Mouse (Mus musculus) liver, embryonic 14.5 days (tissue): ENCODE results near the gene Npm1.

Experiments used
- CTCF ChIP-seq: IDR thresholded peaks from 2 replicates; pipeline ENCODE4 v1.5.1; 2016; ENCODE audit warnings: antibody characterized with exemption, low read depth, control low read depth
- EP300 ChIP-seq: IDR thresholded peaks from 2 replicates; pipeline ENCODE4 v1.6.1; 2016; ENCODE audit warnings: antibody characterized with exemption, low read depth

DNA sequence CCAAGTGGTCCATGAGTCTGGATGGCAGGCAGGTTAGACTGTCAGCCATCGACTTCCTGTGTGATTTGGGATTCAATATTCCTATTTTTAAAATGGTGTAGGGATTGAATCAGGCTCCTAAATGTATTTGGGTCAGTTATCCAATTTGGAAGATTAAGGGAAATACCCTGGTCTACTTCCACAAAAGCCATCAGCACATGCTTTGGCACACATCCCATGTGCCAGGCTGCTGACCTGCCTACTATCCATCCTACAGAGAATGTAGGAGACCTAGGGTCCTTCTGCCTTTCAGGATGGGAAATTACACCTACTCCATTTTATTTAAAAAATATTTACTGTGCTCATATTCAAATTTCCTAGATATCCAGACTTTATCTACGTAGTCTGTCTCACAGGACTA lies 44.4 kb upstream of the Npm1 start:
- no peak for TF ChIP-seq CTCF
- no peak for TF ChIP-seq EP300
